ENCODE assay signal across 8 mouse cellular contexts in genomic region chr15:96434202-96434601, GRCm38 (mm10).
"Had no signal": no experiment of that assay in that cellular context is flagged by ENCODE, and none has a peak within 500 bp of the region (broad histone marks: within the 10 kb centered on the region; RNA-seq: fewer than 3 reads in every experiment).

No protein-coding gene starts in this region.

- ATAC-seq: midbrain, embryonic 13.5 days had no signal

- H3K9me3 ChIP-seq: lung, embryonic 15.5 days; neural tube, embryonic 12.5 days had no signal

- H3K4me1 ChIP-seq: limb, embryonic 12.5 days; lung, embryonic 15.5 days; midbrain, embryonic 13.5 days; neural tube, embryonic 12.5 days had no signal

- H3K4me2 ChIP-seq: limb, embryonic 12.5 days; lung, embryonic 15.5 days; midbrain, embryonic 13.5 days; neural tube, embryonic 12.5 days had no signal

- H3K27ac ChIP-seq: limb, embryonic 12.5 days; lung, embryonic 15.5 days; midbrain, embryonic 13.5 days; neural tube, embryonic 12.5 days had no signal

- H3K27me3 ChIP-seq: limb, embryonic 12.5 days; lung, embryonic 15.5 days; midbrain, embryonic 13.5 days; neural tube, embryonic 12.5 days had no signal

- DNase-seq: kidney, adult 8-10 months; kidney, postnatal 4 days; thymus, adult 18-20 months; thymus, postnatal 14 days had no signal

- H3K4me3 ChIP-seq: limb, embryonic 12.5 days; lung, embryonic 15.5 days; midbrain, embryonic 13.5 days; neural tube, embryonic 12.5 days had no signal

- H3K9ac ChIP-seq: limb, embryonic 12.5 days; lung, embryonic 15.5 days; midbrain, embryonic 13.5 days; neural tube, embryonic 12.5 days had no signal
